Mouse (Mus musculus): ENCODE data around the gene Nyap1. TPM values are rescaled to one million over a fixed set of nuclear protein-coding genes. Genes with fewer than 3 reads are reported as not detected.
"Not testable (repeated sequence)": the region's sequence is repeated elsewhere in the genome, so short reads cannot be mapped to it uniquely, and the experiment has no call there.

Nyap1 gene
- polyA plus RNA-seq, 1 experiment from 2014 or later, result 41.3 TPM

DNA sequence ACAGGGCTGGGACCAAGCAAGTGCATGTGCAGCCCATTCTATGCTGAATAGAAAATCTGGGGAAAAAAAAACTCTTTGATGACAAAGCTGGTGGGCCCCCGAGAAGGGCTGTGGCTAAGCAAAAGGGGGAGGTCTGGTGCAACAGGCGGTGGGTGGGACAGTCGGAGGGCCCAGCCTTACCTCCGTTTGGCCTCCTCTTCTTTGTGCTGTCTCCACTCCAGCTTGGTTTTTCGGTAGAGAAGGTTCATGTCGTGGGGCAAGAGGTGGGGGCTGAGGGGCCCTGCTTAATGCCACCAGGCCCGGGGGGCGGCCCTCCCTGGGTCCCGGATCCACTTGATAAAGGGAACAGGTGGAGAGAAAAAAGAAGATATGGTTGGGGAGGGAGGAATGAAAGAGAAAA lies 1.9 kb downstream of the Nyap1 start:
- peaks cover 21% of the 10 kb centered on the region for H3K36me3 ChIP-seq
- ATAC-seq (ENCODE audit: low FRiP score), result no peak
- no peaks in the 10 kb centered on the region for H3K9me3 ChIP-seq (replicated peaks)
- no peaks in the 10 kb centered on the region for H3K27me3 ChIP-seq (replicated peaks)
- H3K4me2 ChIP-seq, result peak overlapping the region; percentile 94
- peak overlapping the region; percentile 70 for H3K4me3 ChIP-seq (replicated peaks)
- H3K9ac ChIP-seq (replicated peaks), result peak overlapping the region; percentile 76
- peak overlapping the region; percentile 88 for H3K27ac ChIP-seq (replicated peaks)
- H3K4me1 ChIP-seq, result peaks cover 57% of the 10 kb centered on the region
- WGBS, result 39% methylated on average over 9 of the region's 9 CpGs

DNA sequence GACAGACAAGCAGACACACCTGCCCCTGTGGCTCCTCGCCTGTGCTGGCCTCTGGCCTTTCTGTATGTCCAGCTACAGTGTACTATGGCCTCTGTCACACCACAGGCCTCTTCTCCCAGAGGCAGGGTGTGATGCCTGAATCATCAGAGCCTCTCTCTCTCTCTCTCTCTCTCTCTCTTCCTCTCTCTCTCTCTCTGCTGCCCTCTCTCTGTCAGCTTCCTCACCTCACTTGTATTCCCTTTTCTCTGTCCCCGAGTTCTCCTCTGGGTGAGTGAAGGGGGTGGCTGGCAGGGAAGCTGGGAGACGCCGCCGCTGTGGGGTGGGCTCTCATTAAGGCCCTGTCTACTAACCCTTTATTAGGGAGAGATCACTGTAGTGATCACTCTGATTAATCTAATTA lies 2.9 kb downstream of the Nyap1 start:
- H3K9ac ChIP-seq (replicated peaks), result peak overlapping the region; percentile 76
- H3K4me2 ChIP-seq, result peak overlapping the region; percentile 94
- H3K27me3 ChIP-seq (replicated peaks), result no peaks in the 10 kb centered on the region
- peak overlapping the region; percentile 70 for H3K4me3 ChIP-seq (replicated peaks)
- no peak for ATAC-seq (ENCODE audit: low FRiP score)
- H3K9me3 ChIP-seq (replicated peaks), result no peaks in the 10 kb centered on the region
- H3K27ac ChIP-seq (replicated peaks), result peak overlapping the region; percentile 88
- WGBS, result 24% methylated on average over 5 of the region's 5 CpGs
- peaks cover 22% of the 10 kb centered on the region for H3K36me3 ChIP-seq
- H3K4me1 ChIP-seq, result peaks cover 66% of the 10 kb centered on the region

DNA sequence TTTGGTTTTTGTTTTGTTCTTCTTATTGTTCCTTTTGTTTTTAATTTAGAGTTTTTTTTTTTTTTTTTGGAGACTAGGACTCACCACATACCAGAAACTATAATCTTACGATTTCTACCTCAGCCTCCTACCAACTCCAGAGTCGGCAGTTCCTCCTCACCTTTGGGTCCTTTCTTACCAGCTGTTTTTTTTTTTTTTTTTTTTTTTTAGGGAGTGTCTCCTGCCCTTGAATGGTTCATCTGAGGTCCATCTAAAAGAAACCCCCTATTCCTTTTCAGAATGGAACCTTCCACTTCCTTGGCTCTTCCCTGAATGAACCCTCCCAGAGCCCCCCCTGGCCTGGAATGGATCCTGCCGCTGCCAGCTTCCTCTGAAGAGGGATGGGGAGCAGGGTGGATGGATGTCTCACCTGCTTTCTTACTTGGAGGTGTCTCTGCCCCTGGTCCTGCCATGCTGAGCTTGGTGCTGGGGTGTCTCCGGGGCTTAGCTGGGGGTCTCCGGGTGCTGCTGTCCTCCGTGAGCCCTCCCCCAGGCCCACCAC lies 3.9 kb downstream of the Nyap1 start:
- Histone ChIP-seq H3K27ac (replicated peaks) (peak overlapping the region; percentile 88; the same call in 1 of the 2 replicates), H3K9me3 (replicated peaks) (no peaks in the 10 kb centered on the region), H3K36me3 (peaks cover 29% of the 10 kb centered on the region), H3K27me3 (replicated peaks) (no peaks in the 10 kb centered on the region), H3K4me3 (replicated peaks) (0 out of 2 replicates have a peak overlapping the region, but pooled peaks have one; percentile 5), H3K9ac (replicated peaks) (peak overlapping the region; percentile 76; the same call in 1 of the 2 replicates), H3K4me2 (peak overlapping the region; percentile 94), H3K4me1 (peaks cover 73% of the 10 kb centered on the region)
- ATAC-seq (ENCODE audit: low FRiP score), result no peak
- WGBS, result 90% methylated on average over 6 of the region's 6 CpGs

DNA sequence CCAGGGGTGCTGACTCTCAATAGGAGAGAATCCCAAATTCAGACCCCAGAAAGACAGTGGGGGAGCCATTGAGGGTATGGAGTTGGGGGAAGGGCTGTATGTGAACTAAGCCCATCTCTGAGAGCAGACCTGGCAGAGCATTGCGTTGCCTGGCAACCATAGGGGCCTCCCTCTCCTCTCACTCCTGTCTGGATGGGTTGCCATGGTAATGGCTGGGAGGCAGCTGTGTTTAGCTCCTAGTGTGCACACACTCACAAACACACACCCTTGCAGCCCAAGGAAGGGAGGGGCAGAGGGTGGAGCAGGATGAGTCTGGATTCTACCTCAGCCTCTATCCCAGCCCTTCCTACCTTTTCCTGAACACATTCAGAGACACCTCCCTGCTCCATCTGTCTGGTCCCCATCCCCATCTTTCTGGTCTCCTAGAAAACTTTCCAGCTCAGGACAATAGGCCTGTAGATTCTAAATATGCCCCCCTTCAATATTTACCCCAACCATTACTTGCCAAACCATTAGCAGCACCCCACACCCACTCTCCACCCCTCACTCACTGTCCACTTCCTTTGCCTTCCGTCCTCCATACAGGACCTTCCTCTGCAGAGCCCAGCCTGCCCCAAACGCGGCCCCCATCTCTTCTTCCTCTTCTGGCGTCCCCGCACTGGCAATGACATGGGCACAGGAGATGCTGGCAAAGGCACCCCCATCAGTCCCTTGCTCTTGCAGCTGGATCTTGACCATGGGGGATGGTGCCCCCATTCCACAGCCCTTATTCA lies 6.9 kb downstream of the Nyap1 start:
- peak overlapping the region; percentile 57 for H3K4me2 ChIP-seq
- no peaks in the 10 kb centered on the region for H3K27me3 ChIP-seq (replicated peaks)
- peaks cover 45% of the 10 kb centered on the region for H3K36me3 ChIP-seq
- peak overlapping the region; percentile 26 for H3K4me3 ChIP-seq (replicated peaks)
- H3K9me3 ChIP-seq (replicated peaks), result no peaks in the 10 kb centered on the region
- H3K27ac ChIP-seq (replicated peaks), result peak overlapping the region; percentile 93
- peak; percentile 95 for ATAC-seq (ENCODE audit: low FRiP score)
- WGBS, result 38% methylated on average over 6 of the region's 6 CpGs
- peaks cover 66% of the 10 kb centered on the region for H3K4me1 ChIP-seq
- peak overlapping the region; percentile 43 for H3K9ac ChIP-seq (replicated peaks)

DNA sequence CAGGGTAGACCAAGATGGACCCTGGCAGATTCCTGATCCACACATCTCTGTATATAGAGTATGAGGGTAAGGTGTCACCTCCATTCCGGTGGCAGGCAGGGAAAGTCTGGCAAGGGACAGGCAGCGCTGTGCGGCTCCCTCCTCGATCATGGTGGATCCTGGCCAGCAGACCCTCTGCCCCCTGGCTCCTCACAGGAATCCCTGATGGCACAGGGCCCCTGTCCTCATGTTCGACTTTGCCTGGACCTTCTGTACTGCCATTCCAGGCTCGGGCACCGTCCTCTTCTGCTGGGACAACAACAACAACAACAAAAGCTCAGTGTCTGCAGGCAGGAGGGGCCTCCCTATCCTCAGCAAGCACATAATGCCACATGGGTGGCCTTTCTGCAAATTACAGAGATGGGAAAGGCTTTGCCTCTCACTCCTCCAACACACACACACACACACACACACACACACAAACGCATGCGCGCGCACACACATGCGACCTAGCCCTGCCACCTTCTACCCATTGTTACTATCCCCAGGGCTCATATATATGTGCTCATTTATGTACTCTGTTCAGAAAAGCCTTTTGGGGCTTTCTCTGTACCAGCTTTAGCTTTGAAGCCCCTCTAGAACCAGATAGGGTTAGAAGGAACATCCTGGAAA lies 7.6 kb downstream of the Nyap1 start:
- ATAC-seq (ENCODE audit: low FRiP score), result peak; percentile 58
- 30% methylated on average over 12 of the region's 12 CpGs for WGBS
- peak overlapping the region; percentile 26 for H3K4me3 ChIP-seq (replicated peaks)
- peak overlapping the region; percentile 57 for H3K4me2 ChIP-seq
- peak overlapping the region; percentile 93 for H3K27ac ChIP-seq (replicated peaks)
- no peaks in the 10 kb centered on the region for H3K9me3 ChIP-seq (replicated peaks)
- no peaks in the 10 kb centered on the region for H3K27me3 ChIP-seq (replicated peaks)
- H3K36me3 ChIP-seq, result peaks cover 45% of the 10 kb centered on the region
- H3K4me1 ChIP-seq, result peaks cover 59% of the 10 kb centered on the region
- H3K9ac ChIP-seq (replicated peaks), result peak overlapping the region; percentile 30

DNA sequence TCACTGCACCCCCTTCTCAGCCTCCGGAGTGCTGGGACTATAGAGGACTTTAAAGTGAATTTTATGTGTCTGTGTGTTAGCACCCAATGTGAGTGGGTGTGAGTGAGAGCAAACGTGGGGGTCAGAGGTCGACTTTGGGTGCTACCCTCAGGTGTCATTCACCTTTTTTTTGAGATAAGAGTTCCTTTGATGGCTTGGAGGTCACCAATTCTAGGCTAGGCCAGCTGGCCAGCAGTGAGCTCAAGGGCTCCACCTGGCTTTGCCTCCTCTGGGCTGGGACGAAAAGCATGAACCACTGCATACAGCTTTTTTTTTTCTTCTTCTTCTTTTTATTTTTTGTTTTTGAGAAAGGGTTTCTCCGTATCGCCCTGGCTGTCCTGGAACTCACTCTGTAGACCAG lies 14.6 kb downstream of the Nyap1 start:
- no peak overlapping the region for H3K27ac ChIP-seq (replicated peaks)
- no peak overlapping the region for H3K9ac ChIP-seq (replicated peaks)
- 73% methylated on average over 6 of the region's 6 CpGs for WGBS
- H3K27me3 ChIP-seq (replicated peaks), result no peaks in the 10 kb centered on the region
- no peak overlapping the region for H3K4me3 ChIP-seq (replicated peaks)
- H3K4me1 ChIP-seq, result peaks cover 9% of the 10 kb centered on the region
- H3K4me2 ChIP-seq, result no peak overlapping the region
- ATAC-seq (ENCODE audit: low FRiP score), result no peak
- H3K9me3 ChIP-seq (replicated peaks), result no peaks in the 10 kb centered on the region
- H3K36me3 ChIP-seq, result peaks cover 10% of the 10 kb centered on the region

DNA sequence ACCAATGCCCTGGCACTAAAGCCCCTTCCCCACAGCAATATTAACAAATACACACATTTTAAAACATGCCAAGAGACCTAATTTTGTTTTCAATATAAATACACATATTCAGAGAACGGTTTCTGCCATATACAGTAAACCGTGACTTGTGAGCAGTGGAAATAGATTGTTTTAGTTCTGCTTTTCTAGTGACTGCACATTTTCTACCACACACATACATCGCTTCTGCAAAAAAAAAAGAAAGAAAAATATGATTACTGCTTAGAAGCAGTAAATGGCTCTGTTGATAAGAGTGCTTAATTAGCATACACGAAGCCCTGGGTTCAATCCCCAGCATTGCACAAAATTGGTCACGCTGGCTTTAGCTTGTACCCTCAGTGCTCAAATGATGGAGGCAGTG lies 17.6 kb downstream of the Nyap1 start:
- Histone ChIP-seq H3K27me3 (replicated peaks) (no peaks in the 10 kb centered on the region), H3K36me3 (no peaks in the 10 kb centered on the region; the same call in 1 of the 2 replicates), H3K9me3 (replicated peaks) (no peaks in the 10 kb centered on the region), H3K4me3 (replicated peaks) (no peak overlapping the region), H3K4me1 (no peaks in the 10 kb centered on the region), H3K9ac (replicated peaks) (no peak overlapping the region), H3K4me2 (no peak overlapping the region), H3K27ac (replicated peaks) (no peak overlapping the region)
- WGBS, result 85% methylated on average over 5 of the region's 5 CpGs
- ATAC-seq (ENCODE audit: low FRiP score), result no peak

DNA sequence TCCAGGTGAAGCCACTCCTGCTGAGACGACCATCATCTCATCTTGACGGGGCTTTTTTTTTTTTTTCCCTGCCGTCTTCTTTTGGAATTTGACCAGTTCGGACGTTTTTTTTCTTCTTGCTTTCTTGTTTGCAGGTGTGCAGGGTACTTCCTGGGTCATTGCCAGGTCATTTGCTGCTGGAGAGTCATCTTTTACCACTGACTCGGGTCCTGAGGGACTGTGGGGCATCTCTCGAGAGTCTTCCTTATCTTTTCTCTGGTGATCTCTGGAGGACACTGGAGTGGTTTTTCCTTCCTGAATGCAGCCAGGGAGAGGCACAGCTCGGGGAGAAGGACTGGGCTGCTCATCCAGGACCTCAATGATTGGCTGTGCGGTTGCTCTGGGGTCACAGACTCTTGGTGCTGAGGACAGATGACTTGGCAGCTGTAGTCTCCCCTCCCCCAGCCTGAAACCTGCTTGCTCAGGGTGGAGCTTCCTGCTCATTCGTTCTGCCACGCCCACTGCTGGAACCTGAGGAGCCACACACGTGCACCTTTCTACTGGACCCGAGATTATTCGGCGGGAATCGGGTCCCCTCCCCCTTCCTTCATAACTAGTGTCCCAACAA lies 20.7 kb downstream of the Nyap1 start:
- H3K9me3 ChIP-seq (replicated peaks); H3K4me1 ChIP-seq; H3K27me3 ChIP-seq (replicated peaks); H3K4me3 ChIP-seq (replicated peaks); H3K9ac ChIP-seq (replicated peaks); H3K27ac ChIP-seq (replicated peaks); H3K36me3 ChIP-seq; ATAC-seq (ENCODE audit: low FRiP score): not testable (repeated sequence)
- peak overlapping the region; percentile 41 for H3K4me2 ChIP-seq
- 29% methylated on average over 9 of the region's 16 CpGs for WGBS

DNA sequence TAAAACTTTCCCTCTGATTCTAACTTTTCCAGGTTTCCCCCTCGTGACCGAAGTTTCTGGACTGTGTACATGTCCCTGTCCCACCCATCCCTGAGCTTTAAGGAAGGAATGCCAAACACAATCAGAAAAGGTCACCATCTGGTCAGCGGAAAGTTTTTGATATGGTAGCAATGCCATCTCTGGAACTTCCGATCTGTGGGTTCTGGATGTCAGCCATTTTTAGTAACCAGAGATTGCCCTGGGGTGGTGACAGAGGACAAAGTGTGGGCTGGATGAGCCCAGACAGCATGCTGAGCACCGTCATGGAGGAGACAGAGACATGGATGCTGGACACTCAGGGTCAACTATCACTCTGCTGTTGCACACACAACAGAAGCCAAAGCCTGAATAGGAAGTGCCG lies 22.3 kb downstream of the Nyap1 start:
- H3K9me3 ChIP-seq (replicated peaks), result no peaks in the 10 kb centered on the region

DNA sequence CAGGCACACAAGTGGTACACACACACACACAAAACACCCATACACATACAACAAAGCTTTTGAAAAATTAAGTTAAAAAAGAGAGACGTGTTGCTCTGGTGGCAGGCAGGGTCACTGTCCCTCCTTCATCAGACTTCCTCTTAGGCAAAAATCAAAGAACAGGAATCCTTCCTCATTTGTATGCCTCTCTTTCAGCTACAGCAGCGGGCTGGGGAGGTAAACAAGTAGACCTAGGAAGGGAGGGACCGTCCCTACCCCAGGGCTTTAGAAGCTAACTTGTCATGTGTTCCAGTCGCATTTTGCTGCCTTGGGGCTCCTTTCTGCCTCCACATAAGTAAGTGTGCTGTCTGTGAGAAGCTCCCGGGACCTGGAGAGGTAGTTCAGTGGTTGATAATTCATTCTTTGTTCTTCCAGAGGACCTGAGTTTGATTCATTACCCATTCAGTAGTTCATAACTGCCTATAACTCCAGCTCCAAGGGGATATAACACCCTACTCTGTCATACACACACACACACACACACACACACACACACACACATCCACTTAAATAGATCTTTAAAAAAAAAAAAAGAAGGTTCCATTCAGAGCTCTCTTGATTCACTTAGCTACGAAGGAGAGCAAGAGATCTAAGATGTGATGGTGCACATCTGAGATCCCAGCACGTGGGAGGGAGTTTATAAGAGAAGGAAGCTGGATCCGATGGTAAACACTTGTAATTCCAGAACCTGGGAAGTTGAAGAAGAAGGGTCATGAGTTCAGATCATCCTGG lies 23.2 kb downstream of the Nyap1 start:
- 68% methylated on average over 8 of the region's 8 CpGs for WGBS
- ATAC-seq (ENCODE audit: low FRiP score), result no peak

More for the DNA sequence above, 22.3 kb downstream of the Nyap1 start:
- Histone ChIP-seq H3K27me3 (replicated peaks) (no peaks in the 10 kb centered on the region), H3K36me3 (no peaks in the 10 kb centered on the region), H3K27ac (replicated peaks) (no peak overlapping the region), H3K9ac (replicated peaks) (no peak overlapping the region), H3K4me2 (no peak overlapping the region), H3K4me1 (no peaks in the 10 kb centered on the region), H3K4me3 (replicated peaks) (no peak overlapping the region)
- ATAC-seq (ENCODE audit: low FRiP score), result no peak
- WGBS, result 88% methylated on average over 6 of the region's 6 CpGs

DNA sequence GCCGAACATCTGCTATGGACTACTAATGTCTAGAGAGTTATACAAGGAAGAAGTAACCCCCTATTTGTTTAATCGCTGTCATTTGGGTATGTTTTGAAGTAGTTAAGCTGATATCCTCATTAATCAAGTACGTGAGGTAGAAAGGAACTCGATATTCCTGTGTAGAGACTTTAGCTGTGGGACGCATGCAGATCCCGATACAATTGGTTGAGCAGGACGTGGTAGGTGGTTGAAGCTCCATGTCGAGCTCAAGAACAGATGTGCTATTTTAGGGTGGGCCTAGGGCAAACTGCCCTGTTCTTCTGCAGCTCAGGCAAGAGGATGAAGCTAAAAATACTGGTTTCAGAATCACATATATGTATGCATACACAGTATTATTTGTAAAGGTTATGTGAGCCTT lies 25.7 kb downstream of the Nyap1 start:
- Histone ChIP-seq H3K4me2 (no peak overlapping the region), H3K4me3 (replicated peaks) (no peak overlapping the region), H3K36me3 (no peaks in the 10 kb centered on the region), H3K4me1 (no peaks in the 10 kb centered on the region), H3K9me3 (replicated peaks) (no peaks in the 10 kb centered on the region), H3K27ac (replicated peaks) (no peak overlapping the region), H3K27me3 (replicated peaks) (no peaks in the 10 kb centered on the region), H3K9ac (replicated peaks) (no peak overlapping the region)
- no peak for ATAC-seq (ENCODE audit: low FRiP score)
- WGBS, result 81% methylated on average over 8 of the region's 8 CpGs

More for the DNA sequence above, 23.2 kb downstream of the Nyap1 start:
- no peaks in the 10 kb centered on the region for H3K9me3 ChIP-seq (replicated peaks)
- H3K9ac ChIP-seq (replicated peaks), result no peak overlapping the region
- no peaks in the 10 kb centered on the region for H3K36me3 ChIP-seq
- no peak overlapping the region for H3K4me3 ChIP-seq (replicated peaks)
- H3K4me1 ChIP-seq, result no peaks in the 10 kb centered on the region
- H3K27me3 ChIP-seq (replicated peaks), result no peaks in the 10 kb centered on the region
- H3K27ac ChIP-seq (replicated peaks), result no peak overlapping the region
- H3K4me2 ChIP-seq, result no peak overlapping the region

All from neural tube, embryonic 15.5 days (tissue).